Mouse (Mus musculus) fibroblast of lung, adult 2 months (primary cell): Measurements from ENCODE around the gene Sbpl.
"Not testable (repeated sequence)": the region's sequence is repeated elsewhere in the genome, so short reads cannot be mapped to it uniquely, and the experiment has no call there.

Experiments
- DNase-seq: peaks from one replicate; pipeline ENCODE4 v3.0.0-alpha.2; 2011; ENCODE audit warnings: low read depth

Sbpl gene

DNA sequence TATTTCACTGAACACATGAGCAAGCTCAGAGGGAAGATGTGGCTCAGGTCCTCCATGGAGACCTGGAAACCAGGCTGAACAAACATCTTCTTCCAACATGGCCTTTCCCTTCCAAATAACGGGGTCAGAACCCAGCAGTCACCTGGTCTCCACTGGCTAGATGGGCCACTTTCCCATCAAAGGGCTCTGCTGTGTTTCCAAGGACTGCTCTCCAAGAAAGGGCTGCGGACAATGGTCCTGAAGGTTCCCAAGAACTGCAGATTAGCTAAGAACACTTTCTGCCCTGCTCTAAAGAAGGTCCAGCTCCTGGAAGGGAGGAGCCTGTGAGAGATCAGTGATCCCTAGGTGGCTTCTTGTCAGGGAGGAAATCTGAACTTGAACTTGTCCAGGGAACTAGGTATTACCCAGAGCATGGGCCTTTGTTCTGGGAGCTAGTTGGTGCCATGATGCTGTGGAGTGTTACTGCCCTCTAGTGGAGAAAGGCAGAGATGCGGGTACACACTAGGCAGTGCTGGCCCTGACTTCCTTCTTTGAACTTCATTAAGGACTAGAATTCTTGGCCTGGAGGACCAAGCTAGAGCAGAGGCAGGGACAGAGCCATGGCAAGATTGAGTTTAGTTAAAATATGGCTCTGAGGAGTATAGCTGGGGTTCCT, 5.1 kb upstream of the Sbpl start:
- peak; percentile 64 for DNase-seq

DNA sequence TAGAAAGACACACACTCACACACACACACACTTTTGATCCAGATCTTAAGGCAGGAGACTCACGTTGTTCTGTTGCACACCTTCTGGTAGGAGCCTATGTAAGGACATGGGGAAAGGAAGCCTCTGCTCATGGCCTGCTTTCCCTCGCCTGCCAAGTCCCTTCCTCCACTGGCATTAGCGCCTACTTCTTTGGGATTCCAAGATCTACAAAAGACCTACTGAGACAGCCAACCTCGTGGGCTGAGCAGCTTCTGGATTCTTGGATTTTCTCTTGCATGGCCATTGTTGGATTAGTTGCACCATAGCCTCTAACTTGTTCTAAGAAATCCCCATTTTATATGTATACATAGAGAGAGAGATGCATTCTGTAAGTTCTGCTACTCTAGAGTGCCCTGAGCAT, 4.2 kb downstream of the Sbpl start:
- DNase-seq, result not testable (repeated sequence)

DNA sequence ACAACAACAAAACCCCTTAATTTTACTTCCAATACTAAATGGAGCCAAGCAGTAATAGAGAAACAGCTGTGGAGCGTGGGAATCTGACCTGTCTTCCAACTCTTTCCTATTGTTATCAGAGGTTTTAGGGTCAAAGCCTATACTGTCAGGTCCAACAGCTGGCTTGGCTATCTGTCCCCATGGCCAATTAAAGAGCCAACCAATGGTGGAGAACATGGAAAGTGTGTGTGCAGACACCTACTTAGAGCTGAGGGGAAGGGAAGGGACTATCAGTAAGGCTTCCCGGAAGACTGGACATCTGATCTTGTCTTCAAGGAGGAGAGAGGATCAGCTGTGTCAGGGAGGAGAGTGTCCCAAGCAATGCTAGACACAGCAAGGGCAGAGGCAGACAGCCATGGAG, 6.0 kb downstream of the Sbpl start:
- DNase-seq, result no peak

DNA sequence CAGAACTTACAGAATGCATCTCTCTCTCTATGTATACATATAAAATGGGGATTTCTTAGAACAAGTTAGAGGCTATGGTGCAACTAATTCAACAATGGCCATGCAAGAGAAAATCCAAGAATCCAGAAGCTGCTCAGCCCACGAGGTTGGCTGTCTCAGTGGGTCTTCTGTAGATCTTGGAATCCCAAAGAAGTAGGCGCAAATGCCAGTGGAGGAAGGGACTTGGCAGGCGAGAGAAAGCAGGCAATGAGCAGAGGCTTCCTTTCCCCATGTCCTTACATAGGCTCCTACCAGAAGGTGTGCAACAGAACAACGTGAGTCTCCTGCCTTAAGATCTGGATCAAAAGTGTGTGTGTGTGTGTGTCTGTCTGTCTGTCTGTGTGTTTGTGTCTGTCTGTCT, 7.6 kb downstream of the Sbpl start:
- DNase-seq, result not testable (repeated sequence)

DNA sequence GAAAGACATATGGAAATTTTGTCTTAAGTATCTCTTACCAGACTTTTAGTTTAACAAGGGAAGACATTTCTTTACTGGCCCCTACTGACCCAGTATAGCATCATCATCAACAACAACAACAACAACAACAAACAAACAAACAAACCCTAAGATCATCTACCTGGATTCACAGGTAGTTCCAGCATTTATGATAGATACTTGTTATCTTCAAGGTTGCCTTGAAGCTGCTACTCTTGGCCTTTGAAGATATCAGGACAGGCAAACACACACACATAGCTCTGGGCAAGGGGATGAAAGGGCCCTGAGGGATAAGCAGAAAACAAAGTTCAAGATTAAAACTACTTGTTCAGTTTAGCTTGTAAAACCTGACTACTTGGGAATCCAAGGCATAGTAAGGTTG, 13.7 kb downstream of the Sbpl start, which contains the start of gene Sbp:
TSS of gene Sbp (plus strand) at position 301 of the 400 bp plus-strand sequence.
- DNase-seq, result no peak

DNA sequence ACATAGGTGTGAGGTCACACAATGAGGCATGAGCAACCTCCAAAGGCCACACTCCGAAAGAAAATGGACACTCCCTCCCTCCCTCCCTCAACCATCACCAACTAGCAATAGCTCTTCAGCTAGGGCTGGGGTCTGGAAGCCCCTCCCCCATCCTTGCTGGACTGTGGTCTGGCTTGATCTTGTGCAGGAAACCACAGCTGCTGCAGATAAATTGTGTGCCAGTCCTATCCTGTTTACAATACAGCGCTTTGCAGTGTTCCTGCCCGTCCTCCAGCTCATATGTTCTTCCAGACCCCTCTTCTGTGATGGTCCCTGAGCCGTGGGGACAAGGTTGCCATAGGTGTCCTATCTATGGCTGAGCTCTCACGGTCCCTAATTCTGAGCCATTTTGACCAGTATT, 23.9 kb downstream of the Sbpl start:
- no peak for DNase-seq

DNA sequence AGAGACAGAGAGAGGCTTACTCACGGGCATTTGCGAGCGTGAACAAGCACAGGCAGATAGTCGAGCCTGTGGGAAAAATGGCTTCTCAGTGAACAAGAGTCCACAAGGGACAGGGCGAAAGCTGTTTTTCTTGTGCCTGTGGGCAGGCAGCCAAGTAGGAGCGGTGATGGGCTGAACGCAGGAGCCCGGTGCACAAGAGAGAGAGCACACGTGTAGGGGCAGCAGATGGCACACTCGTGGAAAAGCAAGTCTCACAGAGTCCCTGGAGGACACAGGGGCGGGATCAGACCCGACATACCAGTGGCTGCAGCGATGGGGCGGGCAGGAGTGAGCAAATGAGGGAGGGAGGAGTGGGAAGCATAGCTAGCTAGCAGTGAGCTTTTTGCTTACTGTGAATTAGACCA, 30.0 kb downstream of the Sbpl start:
- peak; percentile 23 for DNase-seq

DNA sequence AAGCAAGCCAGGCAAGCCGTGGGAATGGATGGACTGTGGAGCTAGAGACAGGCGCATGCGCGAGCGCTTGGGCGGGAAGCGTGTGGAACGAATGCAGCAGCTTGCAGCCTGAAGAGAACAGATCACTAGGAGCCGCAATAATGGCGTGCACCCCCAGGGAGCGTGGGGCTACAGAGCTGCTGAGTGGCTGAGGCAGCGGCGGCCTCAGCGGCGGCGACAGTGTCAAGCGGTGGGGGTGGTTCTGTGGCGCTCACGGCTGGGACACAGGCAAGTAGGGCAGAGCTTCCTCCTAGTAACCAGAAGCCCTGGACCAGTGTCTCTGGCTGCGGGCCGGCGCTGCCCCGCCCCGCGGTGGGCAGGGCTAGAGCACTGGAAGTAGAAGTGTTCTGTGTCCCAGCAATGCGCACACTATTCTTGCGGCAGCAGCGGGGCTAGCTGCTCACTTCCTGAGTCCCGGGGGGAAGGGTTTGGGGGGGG, 30.5 kb downstream of the Sbpl start:
- peak; percentile 82 for DNase-seq

DNA sequence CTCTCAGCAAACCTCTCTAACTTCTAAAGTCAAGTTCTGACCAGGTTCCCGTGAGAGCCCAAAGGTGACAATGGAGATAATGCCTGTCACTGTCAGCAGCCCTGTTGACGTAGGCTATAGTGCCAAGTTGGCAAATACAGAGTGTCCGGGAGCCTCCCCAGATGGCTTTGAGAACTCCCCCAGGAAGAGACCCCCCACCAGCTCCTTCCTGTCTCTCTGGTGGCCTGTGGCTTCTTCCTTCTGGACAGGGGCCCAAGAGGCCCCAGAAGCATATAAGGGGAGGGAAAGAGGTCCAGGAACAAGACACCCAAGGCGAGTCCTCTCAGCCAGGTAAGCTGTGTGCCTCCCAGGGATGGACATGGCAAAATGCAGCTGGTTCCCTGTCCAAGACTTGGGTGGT, 37.9 kb downstream of the Sbpl start, which contains the start of gene Dcpp3:
TSS of gene Dcpp3 (plus strand) at position 301 of the 400 bp plus-strand sequence.
- not testable (repeated sequence) for DNase-seq
